Mouse (Mus musculus) kidney, embryonic 15.5 days (tissue): ENCODE measurements around the gene Entpd6. TPM values are rescaled to one million over a fixed set of nuclear protein-coding genes. Genes with fewer than 3 reads are reported as not detected.

Experiments
- polyA plus RNA-seq: library from polyadenylated mRNA; unstranded; fragments of >200 nt; fragmentation: Nextera tagmentation; extraction: Ambion mirVana; gene quantifications from 2 replicates; pipeline ENCODE4 v1.2.1, GENCODE M21; 2015

Gene Entpd6
- polyA plus RNA-seq, 1 experiment from 2014 or later, result 31.7 TPM

Other genes starting within 250 kb of the Entpd6 start
- 0.21 and 0.28 TPM in 2 replicates for gene Cst7, start 178.6 kb upstream of the Entpd6 start, polyA plus RNA-seq
- gene Apmap, start 140.5 kb upstream of the Entpd6 start, polyA plus RNA-seq, result 46.0 and 47.6 TPM in 2 replicates
- gene Acss1, start 80.5 kb upstream of the Entpd6 start, polyA plus RNA-seq, result 9.5 and 9.9 TPM in 2 replicates
- not detected in 2 replicates for gene Vsx1, start 59.7 kb upstream of the Entpd6 start, polyA plus RNA-seq
- gene Pygb, start 37.7 kb downstream of the Entpd6 start, polyA plus RNA-seq, result 77.3 and 88.3 TPM in 2 replicates
- 62.3 and 63.5 TPM in 2 replicates for gene Abhd12, start 155.7 kb downstream of the Entpd6 start, polyA plus RNA-seq
- 49.3 TPM in 2 replicates for gene Gins1, start 156.4 kb downstream of the Entpd6 start, polyA plus RNA-seq